Mouse (Mus musculus): ENCODE measurements around the gene Lmnb2. TPM values are rescaled to one million over a fixed set of nuclear protein-coding genes. Genes with fewer than 3 reads are reported as not detected.

Lmnb2 gene
- polyA plus RNA-seq, 1 experiment from 2014 or later = 6.9 TPM

GRCm38 (mm10) chr10:80900318-80901247, 17.5 kb downstream of the Lmnb2 start, which contains the start of gene Timm13:
TSS of gene Timm13 (minus strand) at chr10:80900969.
- Histone ChIP-seq H3K4me2 (replicated peaks; ENCODE audit: low read depth, low read length) (peak within 1 kb of the TSS; percentile 69), H3K4me1 (ENCODE audit: insufficient read depth, low read depth, low read length) (peaks cover 10% of the 10 kb centered on the region), H3K4me3 (ENCODE audit: low read depth, low read length) (peak within 1 kb of the TSS; percentile 92), H3K9me3 (ENCODE audit: low read length) (no peaks in the 10 kb centered on the region), H3K27ac (ENCODE audit: low read length) (0 out of 2 replicates have a peak within 1 kb of the TSS, but pooled peaks have one; percentile 10), H3K27me3 (replicated peaks; ENCODE audit: insufficient read depth, low read length) (no peaks in the 10 kb centered on the region), H3K36me3 (ENCODE audit: insufficient read depth, low read length) (no peaks in the 10 kb centered on the region), H3K9ac (replicated peaks; ENCODE audit: low read depth) (peak within 1 kb of the TSS; percentile 55)
- TF ChIP-seq CTCF (IDR thresholded peaks at IDR 0.05) (no peak), EP300 (IDR thresholded peaks at IDR 0.05) (peak; percentile 30)
- DNase-seq (ENCODE audit: low spot score) (peak; percentile 100), ATAC-seq (peak; percentile 98)
- under 1% methylated on average over 72 of the region's 72 CpGs for WGBS

GRCm38 (mm10) chr10:80899591-80900317, 18.3 kb downstream of the Lmnb2 start:
- TF ChIP-seq EP300 (IDR thresholded peaks at IDR 0.05) (no peak), CTCF (IDR thresholded peaks at IDR 0.05) (no peak)
- ATAC-seq = no peak
- H3K27me3 ChIP-seq (replicated peaks; ENCODE audit: insufficient read depth, low read length) = no peaks in the 10 kb centered on the region
- DNase-seq (ENCODE audit: low spot score) = no peak
- peak overlapping the region; percentile 55 for H3K9ac ChIP-seq (replicated peaks; ENCODE audit: low read depth)
- H3K4me2 ChIP-seq (replicated peaks; ENCODE audit: low read depth, low read length) = peak overlapping the region; percentile 69
- 15% methylated on average over 25 of the region's 25 CpGs for WGBS
- peaks cover 10% of the 10 kb centered on the region for H3K4me1 ChIP-seq (ENCODE audit: insufficient read depth, low read depth, low read length)
- peak overlapping the region; percentile 92 for H3K4me3 ChIP-seq (ENCODE audit: low read depth, low read length)
- H3K9me3 ChIP-seq (ENCODE audit: low read length) = no peaks in the 10 kb centered on the region
- no peak overlapping the region for H3K27ac ChIP-seq (ENCODE audit: low read length)
- H3K36me3 ChIP-seq (ENCODE audit: insufficient read depth, low read length) = no peaks in the 10 kb centered on the region

- no peak overlapping the region for H3K4me2 ChIP-seq (replicated peaks; ENCODE audit: low read depth, low read length)
- H3K27me3 ChIP-seq (replicated peaks; ENCODE audit: insufficient read depth, low read length) = no peaks in the 10 kb centered on the region
- TF ChIP-seq EP300 (IDR thresholded peaks at IDR 0.05) (no peak), CTCF (IDR thresholded peaks at IDR 0.05) (no peak)
- WGBS = 87% methylated on average over 8 of the region's 8 CpGs
- no peaks in the 10 kb centered on the region for H3K9me3 ChIP-seq (ENCODE audit: low read length)
- no peaks in the 10 kb centered on the region for H3K36me3 ChIP-seq (ENCODE audit: insufficient read depth, low read length)
- peaks cover 10% of the 10 kb centered on the region for H3K4me1 ChIP-seq (ENCODE audit: insufficient read depth, low read depth, low read length)
- no peak overlapping the region for H3K9ac ChIP-seq (replicated peaks; ENCODE audit: low read depth)
- DNase-seq (ENCODE audit: low spot score) (no peak), ATAC-seq (no peak)
- H3K27ac ChIP-seq (ENCODE audit: low read length) = no peak overlapping the region
- no peak overlapping the region for H3K4me3 ChIP-seq (ENCODE audit: low read depth, low read length)
Observed at GRCm38 (mm10) chr10:80899074-80899473, 19.0 kb downstream of the Lmnb2 start.

- H3K27me3 ChIP-seq (replicated peaks; ENCODE audit: insufficient read depth, low read length) = no peaks in the 10 kb centered on the region
- no peak overlapping the region for H3K27ac ChIP-seq (ENCODE audit: low read length)
- no peak overlapping the region for H3K9ac ChIP-seq (replicated peaks; ENCODE audit: low read depth)
- DNase-seq (ENCODE audit: low spot score) (no peak), ATAC-seq (no peak)
- no peaks in the 10 kb centered on the region for H3K9me3 ChIP-seq (ENCODE audit: low read length)
- WGBS = 33% methylated on average over 41 of the region's 41 CpGs
- no peak overlapping the region for H3K4me3 ChIP-seq (ENCODE audit: low read depth, low read length)
- TF ChIP-seq CTCF (IDR thresholded peaks at IDR 0.05) (no peak), EP300 (IDR thresholded peaks at IDR 0.05) (no peak)
- no peaks in the 10 kb centered on the region for H3K36me3 ChIP-seq (ENCODE audit: insufficient read depth, low read length)
- no peak overlapping the region for H3K4me2 ChIP-seq (replicated peaks; ENCODE audit: low read depth, low read length)
- H3K4me1 ChIP-seq (ENCODE audit: insufficient read depth, low read depth, low read length) = peaks cover 10% of the 10 kb centered on the region
Observed at GRCm38 (mm10) chr10:80897861-80898510, 20.1 kb downstream of the Lmnb2 start.

GRCm38 (mm10) chr10:80896581-80897485, 21.2 kb downstream of the Lmnb2 start:
- Histone ChIP-seq H3K4me3 (ENCODE audit: low read depth, low read length) (no peak overlapping the region), H3K27ac (ENCODE audit: low read length) (no peak overlapping the region), H3K9me3 (ENCODE audit: low read length) (no peaks in the 10 kb centered on the region), H3K36me3 (ENCODE audit: insufficient read depth, low read length) (no peaks in the 10 kb centered on the region), H3K9ac (replicated peaks; ENCODE audit: low read depth) (no peak overlapping the region), H3K27me3 (replicated peaks; ENCODE audit: insufficient read depth, low read length) (no peaks in the 10 kb centered on the region), H3K4me2 (replicated peaks; ENCODE audit: low read depth, low read length) (no peak overlapping the region), H3K4me1 (ENCODE audit: insufficient read depth, low read depth, low read length) (peaks cover 10% of the 10 kb centered on the region)
- TF ChIP-seq CTCF (IDR thresholded peaks at IDR 0.05) = no peak
- no peak for TF ChIP-seq EP300 (IDR thresholded peaks at IDR 0.05)
- DNase-seq (ENCODE audit: low spot score) = no peak
- ATAC-seq = no peak
- 66% methylated on average over 24 of the region's 24 CpGs for WGBS

Data from lung, postnatal 0 days (tissue).